Mouse (Mus musculus): ENCODE results near the gene Gpr35.

Gpr35 gene

GRCm38 (mm10) chr1:92933611-92934010, 17.1 kb upstream of the Gpr35 start:
- no peak for DNase-seq (ENCODE audit: low spot score in 2 of 2)

- peak; percentile 88 to 89 for DNase-seq (ENCODE audit: low spot score in 2 of 2)
Observed at GRCm38 (mm10) chr1:92934182-92934827, 16.4 kb upstream of the Gpr35 start, which contains the start of gene Capn10. TSS of gene Capn10 (plus strand) at chr1:92934376.

GRCm38 (mm10) chr1:92935054-92935962, 15.4 kb upstream of the Gpr35 start:
- DNase-seq (ENCODE audit: low spot score in 2 of 2) = no peak

- no peak for DNase-seq (ENCODE audit: low spot score in 2 of 2)
Observed at GRCm38 (mm10) chr1:92935977-92936376, 14.7 kb upstream of the Gpr35 start.

- DNase-seq (ENCODE audit: low spot score in 2 of 2) = no peak
Observed at GRCm38 (mm10) chr1:92936467-92936866, 14.2 kb upstream of the Gpr35 start.

- DNase-seq (ENCODE audit: low spot score in 2 of 2) = no peak
Observed at GRCm38 (mm10) chr1:92937797-92938196, 12.9 kb upstream of the Gpr35 start.

- no peak for DNase-seq (ENCODE audit: low spot score in 2 of 2)
Observed at GRCm38 (mm10) chr1:92939746-92940145, 10.9 kb upstream of the Gpr35 start.

- DNase-seq (ENCODE audit: low spot score in 2 of 2) = no peak
Observed at GRCm38 (mm10) chr1:92943219-92943989, 7.3 kb upstream of the Gpr35 start.

- peak in 1 of 2 experiments; percentile 12 for DNase-seq (ENCODE audit: low spot score in 2 of 2)
Observed at GRCm38 (mm10) chr1:92947966-92948365, 2.7 kb upstream of the Gpr35 start.

- DNase-seq (ENCODE audit: low spot score in 2 of 2) = peak in 1 of 2 experiments; percentile 55
Observed at GRCm38 (mm10) chr1:92949426-92949825, 1.2 kb upstream of the Gpr35 start.

- DNase-seq (ENCODE audit: low spot score in 2 of 2) = peak in 1 of 2 experiments; percentile 28
Observed at GRCm38 (mm10) chr1:92953641-92954040, 3.0 kb downstream of the Gpr35 start.

GRCm38 (mm10) chr1:92956571-92957335, 6.1 kb downstream of the Gpr35 start:
- peak in 1 of 2 experiments; percentile 68 for DNase-seq (ENCODE audit: low spot score in 2 of 2)

- DNase-seq (ENCODE audit: low spot score in 2 of 2) = peak in 1 of 2 experiments; percentile 13
Observed at GRCm38 (mm10) chr1:92958999-92959398, 8.3 kb downstream of the Gpr35 start.

GRCm38 (mm10) chr1:92970791-92971190, 20.1 kb downstream of the Gpr35 start:
- peak in 1 of 2 experiments; percentile 48 for DNase-seq (ENCODE audit: low spot score in 2 of 2)

- DNase-seq (ENCODE audit: low spot score in 2 of 2) = peak in 1 of 2 experiments; percentile 51
Observed at GRCm38 (mm10) chr1:92971879-92972795, 21.5 kb downstream of the Gpr35 start.

- peak in 1 of 2 experiments; percentile 61 for DNase-seq (ENCODE audit: low spot score in 2 of 2)
Observed at GRCm38 (mm10) chr1:92972854-92973253, 22.2 kb downstream of the Gpr35 start.

GRCm38 (mm10) chr1:92976141-92976566, 25.5 kb downstream of the Gpr35 start:
- peak in 1 of 2 experiments; percentile 58 for DNase-seq (ENCODE audit: low spot score in 2 of 2)

- peak in 1 of 2 experiments; percentile 57 for DNase-seq (ENCODE audit: low spot score in 2 of 2)
Observed at GRCm38 (mm10) chr1:92978645-92979044, 28.0 kb downstream of the Gpr35 start.

GRCm38 (mm10) chr1:92979073-92979602, 28.5 kb downstream of the Gpr35 start:
- DNase-seq (ENCODE audit: low spot score in 2 of 2) = peak in 1 of 2 experiments; percentile 58
